Mouse (Mus musculus) erythroid progenitor cell, adult 5-6 weeks (primary cell): ENCODE results near the gene Cnot8. TPM values are rescaled to one million over a fixed set of nuclear protein-coding genes. Genes with fewer than 3 reads are reported as not detected.
"Not testable (repeated sequence)": the region's sequence is repeated elsewhere in the genome, so short reads cannot be mapped to it uniquely, and the experiment has no call there.

Experiments
- ATAC-seq: replicated peaks from 2 replicates; pipeline ENCODE4 v1.8.0; 2016; ENCODE audit warnings: moderate number of reproducible peaks, mild to moderate bottlenecking, moderate TSS enrichment, inconsistent platforms; ENCODE audit not compliant: poor library complexity, low FRiP score, severe bottlenecking
- total RNA-seq, 2 experiments: library from RNA; stranded (forward) in 1 of 2; stranded (reverse) in 1 of 2; fragments of 150-400 nt in 1 of 2; fragments of 186-747, 209-891 nt in 1 of 2; gene quantifications; 2 replicates each; pipeline versions ENCODE4 v1.2.3 to v1.2.4; 2015 to 2017; ENCODE audit warnings: low replicate concordance in 2 of 2

Gene Cnot8
- total RNA-seq (2015; ENCODE audit: low replicate concordance) (19.5 and 43.6 TPM in 2 replicates), total RNA-seq (2017; ENCODE audit: low replicate concordance) (22.5 and 29.1 TPM in 2 replicates)

- peak; percentile 94 for ATAC-seq
These were observed at the start of gene Cnot8 for GRCm38 (mm10) chr11:58103697-58104306. Cnot8 (plus strand) TSS chr11:58104153.

- ATAC-seq = peak; percentile 50; the same call in 1 of the 2 replicates
These were observed 46.5 kb upstream of the Cnot8 start for GRCm38 (mm10) chr11:58057455-58057854.

GRCm38 (mm10) chr11:58059752-58060151 lies 44.2 kb upstream of the Cnot8 start:
- ATAC-seq = not testable (repeated sequence)

- not testable (repeated sequence) for ATAC-seq
These were observed 42.7 kb upstream of the Cnot8 start for GRCm38 (mm10) chr11:58061218-58061617.

GRCm38 (mm10) chr11:58062586-58062985 lies 41.4 kb upstream of the Cnot8 start:
- ATAC-seq = no peak

GRCm38 (mm10) chr11:58065025-58065424 lies 38.9 kb upstream of the Cnot8 start:
- ATAC-seq = no peak

GRCm38 (mm10) chr11:58072978-58073377 lies 31.0 kb upstream of the Cnot8 start:
- ATAC-seq = no peak

GRCm38 (mm10) chr11:58077270-58077669 lies 26.7 kb upstream of the Cnot8 start:
- ATAC-seq = no peak

- ATAC-seq = no peak
These were observed 22.2 kb upstream of the Cnot8 start for GRCm38 (mm10) chr11:58081716-58082115.

GRCm38 (mm10) chr11:58092541-58092940 lies 11.4 kb upstream of the Cnot8 start:
- no peak for ATAC-seq

GRCm38 (mm10) chr11:58093021-58093528 lies 10.9 kb upstream of the Cnot8 start, which contains the start of gene Gm12248:
Gm12248 (minus strand) TSS chr11:58093134.
- ATAC-seq = no peak

GRCm38 (mm10) chr11:58094766-58095165 lies 9.2 kb upstream of the Cnot8 start:
- ATAC-seq = no peak

- ATAC-seq = no peak
These were observed 8.4 kb upstream of the Cnot8 start for GRCm38 (mm10) chr11:58095561-58095960.

- ATAC-seq = no peak
These were observed 7.8 kb upstream of the Cnot8 start for GRCm38 (mm10) chr11:58096160-58096559.

- no peak for ATAC-seq
These were observed 6.9 kb upstream of the Cnot8 start for GRCm38 (mm10) chr11:58096821-58097620.

- peak; percentile 61; the same call in 1 of the 2 replicates for ATAC-seq
These were observed 6.2 kb upstream of the Cnot8 start for GRCm38 (mm10) chr11:58097621-58098365.

GRCm38 (mm10) chr11:58098366-58098720 lies 5.6 kb upstream of the Cnot8 start:
- not testable (repeated sequence) for ATAC-seq

- no peak for ATAC-seq
These were observed 3.9 kb upstream of the Cnot8 start for GRCm38 (mm10) chr11:58100006-58100405.

GRCm38 (mm10) chr11:58101194-58101720 lies 2.7 kb upstream of the Cnot8 start:
- no peak for ATAC-seq

- no peak for ATAC-seq
These were observed 1.8 kb upstream of the Cnot8 start for GRCm38 (mm10) chr11:58102146-58102545.
